Mouse (Mus musculus) cerebellum, postnatal 10 days (tissue): ENCODE data around the gene March9.
"Not testable (repeated sequence)": the region's sequence is repeated elsewhere in the genome, so short reads cannot be mapped to it uniquely, and the experiment has no call there.

Experiments used
- DNase-seq, 2 experiments: peaks; one replicate each; pipeline ENCODE4 v3.0.0; 2021; ENCODE audit warnings: mixed read lengths in 2 of 2

March9 gene

GRCm38 (mm10) chr10:127062503-127062902 lies 2.5 kb upstream of the March9 start:
- no peak for DNase-seq

DNA sequence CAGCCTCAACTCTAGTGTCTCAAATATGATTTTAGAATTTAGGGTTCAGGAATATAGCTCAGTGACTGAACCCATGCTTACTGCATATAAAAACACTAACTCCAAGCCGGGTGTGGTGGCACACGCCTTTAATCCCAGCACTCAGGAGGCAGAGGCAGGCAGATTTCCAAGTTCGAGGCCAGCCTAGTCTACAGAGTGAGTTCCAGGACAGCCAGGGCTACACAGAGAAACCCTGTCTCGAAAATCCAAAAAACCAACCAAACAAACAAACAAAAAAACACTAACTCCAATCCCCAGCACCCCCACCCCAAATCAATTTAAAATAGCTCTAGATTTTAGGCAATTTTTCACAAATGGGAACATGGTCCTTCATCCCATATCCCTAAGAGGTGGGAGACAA lies 2.1 kb upstream of the March9 start:
- not testable (repeated sequence) for DNase-seq

DNA sequence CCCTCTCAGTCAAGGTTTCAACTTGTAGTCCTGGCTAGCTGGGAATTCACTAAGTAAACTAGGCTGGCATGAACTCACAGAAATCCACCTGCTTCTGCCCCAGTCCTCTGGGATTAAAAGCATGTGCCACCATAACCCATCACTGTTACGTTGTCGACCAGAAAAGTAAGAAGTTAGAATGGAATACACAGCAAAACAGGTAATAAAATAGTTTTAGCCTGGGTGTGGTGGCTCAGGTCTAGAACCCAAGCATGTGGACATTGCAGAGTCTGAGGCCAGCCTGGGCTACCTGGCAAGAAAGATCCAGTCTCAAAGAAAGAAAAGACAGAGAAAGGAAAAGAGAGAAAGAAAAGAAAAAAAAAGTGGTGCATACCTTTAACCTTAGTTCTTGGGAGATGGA lies 1.5 kb upstream of the March9 start:
- DNase-seq = no peak

- DNase-seq = no peak
Measured at GRCm38 (mm10) chr10:127061085-127061484, 1.1 kb upstream of the March9 start.

GRCm38 (mm10) chr10:127059174-127059967 lies 613 bp downstream of the March9 start:
- peak; percentile 71 to 73 for DNase-seq

GRCm38 (mm10) chr10:127058708-127059107 lies 1.3 kb downstream of the March9 start:
- DNase-seq = peak in 1 of 2 experiments; percentile 45

DNA sequence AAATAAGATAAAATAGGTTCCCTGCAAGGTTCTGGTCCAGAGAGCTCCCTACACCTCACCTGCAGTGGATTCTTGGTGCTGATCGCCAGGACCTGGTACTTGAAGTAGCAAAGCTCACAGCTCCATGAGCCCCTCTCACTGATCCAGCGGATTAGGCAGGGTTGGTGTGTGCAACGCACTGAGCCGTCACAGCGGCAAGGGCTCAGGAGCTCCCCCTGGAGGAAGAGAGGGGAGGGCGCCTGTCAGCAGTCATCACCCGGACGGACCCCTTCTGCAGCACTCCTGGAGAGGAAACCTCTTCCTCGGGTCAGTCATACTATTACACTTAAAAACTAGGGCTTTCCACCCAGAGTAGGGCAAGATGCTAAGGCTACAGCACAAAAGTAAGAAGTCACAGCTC lies 1.8 kb downstream of the March9 start:
- DNase-seq = peak; percentile 92 to 94

DNA sequence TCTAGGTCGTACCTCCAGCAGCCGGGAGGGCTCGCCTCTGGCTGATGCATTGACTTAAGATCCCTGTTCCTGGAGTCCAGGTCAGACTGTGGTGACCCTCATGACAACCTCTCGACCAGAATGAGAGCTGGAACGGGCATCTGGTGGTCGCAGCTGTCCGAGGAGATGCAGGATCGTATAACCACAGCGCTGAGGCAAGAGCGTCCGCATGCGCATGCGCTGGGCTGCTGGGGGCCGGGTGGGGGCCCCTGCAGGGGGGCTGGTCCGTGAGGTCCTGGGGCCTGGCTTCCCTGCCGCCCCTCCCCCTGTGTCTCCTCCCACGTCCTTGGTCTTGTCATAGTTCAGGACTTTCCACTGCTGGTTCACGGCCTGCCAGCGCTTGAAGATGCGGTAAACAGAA lies 3.5 kb downstream of the March9 start:
- no peak for DNase-seq

- no peak for DNase-seq
Measured at GRCm38 (mm10) chr10:127055406-127055805, 4.6 kb downstream of the March9 start.

- DNase-seq = peak in 1 of 2 experiments; percentile 48
Measured at GRCm38 (mm10) chr10:127054646-127055045, 5.3 kb downstream of the March9 start.

DNA sequence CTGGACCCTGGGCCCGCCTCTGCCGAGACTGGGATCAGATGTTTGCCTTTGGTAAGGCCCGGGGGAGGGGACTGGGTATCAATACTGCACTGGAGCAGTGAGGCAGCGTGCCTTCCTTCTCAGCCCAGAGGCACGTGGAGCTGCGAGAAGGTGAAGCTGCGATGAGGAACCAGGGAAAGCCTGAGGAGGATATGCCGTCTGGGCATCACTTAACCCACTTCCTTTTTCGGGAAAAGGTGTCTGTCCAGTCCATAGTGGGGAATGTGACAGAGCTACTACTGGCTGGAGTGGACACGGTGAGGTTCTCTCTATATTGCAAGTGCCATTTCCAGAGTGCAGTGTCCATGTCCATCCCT lies 9.9 kb downstream of the March9 start:
- no peak for DNase-seq

DNA sequence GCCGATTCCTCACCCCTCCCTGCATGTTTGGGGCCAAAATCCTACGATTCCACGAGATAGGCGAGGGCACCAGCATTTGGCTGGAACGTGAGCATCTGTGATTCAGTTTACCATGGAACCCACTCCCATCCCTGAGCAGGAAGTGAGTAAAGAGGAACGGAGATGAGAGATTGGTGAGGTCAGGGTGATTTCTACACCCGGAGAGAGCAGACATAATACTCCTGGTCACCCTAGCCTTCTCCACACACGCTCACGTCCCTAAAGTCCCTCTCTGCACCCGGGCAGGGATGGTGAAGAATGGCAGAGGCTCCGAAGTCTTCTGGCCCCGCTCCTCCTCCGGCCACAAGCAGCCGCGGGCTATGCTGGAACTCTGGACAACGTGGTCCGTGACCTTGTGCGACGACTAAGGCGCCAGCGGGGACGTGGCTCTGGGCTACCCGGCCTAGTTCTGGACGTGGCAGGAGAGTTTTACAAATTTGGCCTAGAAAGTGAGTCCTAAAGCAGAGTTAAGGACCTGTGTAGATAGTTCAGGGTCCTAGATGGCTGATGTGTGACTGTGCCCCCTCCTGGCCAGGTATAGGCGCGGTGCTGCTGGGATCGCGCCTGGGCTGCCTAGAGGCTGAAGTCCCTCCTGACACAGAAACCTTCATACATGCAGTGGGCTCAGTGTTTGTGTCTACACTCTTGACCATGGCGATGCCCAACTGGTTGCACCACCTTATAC lies 10.4 kb downstream of the March9 start:
- peak in 1 of 2 experiments; percentile 14 for DNase-seq

GRCm38 (mm10) chr10:127048608-127049394 lies 11.2 kb downstream of the March9 start:
- DNase-seq = peak in 1 of 2 experiments; percentile 9

- DNase-seq = no peak
Measured at GRCm38 (mm10) chr10:127047954-127048353, 12.0 kb downstream of the March9 start, which contains the start of gene Cyp27b1. Gene Cyp27b1, plus strand, starts transcription at chr10:127048250.

DNA sequence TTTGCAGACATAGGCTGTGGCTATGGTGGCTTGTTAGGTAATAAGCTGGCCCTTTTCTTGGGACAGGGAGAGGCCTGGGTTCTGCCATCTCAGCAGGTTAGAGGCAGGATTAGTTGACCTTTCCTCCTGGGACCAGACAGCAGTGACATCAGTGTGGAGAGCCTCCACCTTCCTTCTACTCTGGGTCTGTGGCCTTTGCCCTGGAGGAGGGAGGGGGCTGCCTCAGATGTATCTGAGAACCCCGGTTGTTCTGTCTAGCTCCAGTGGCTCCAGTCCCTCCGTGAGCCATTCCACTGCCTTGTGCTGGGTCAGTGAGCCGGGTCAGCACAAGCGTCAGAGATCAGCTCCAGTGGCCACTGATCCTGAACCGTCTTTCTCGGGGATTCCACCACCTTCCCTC lies 16.8 kb downstream of the March9 start:
- no peak for DNase-seq

DNA sequence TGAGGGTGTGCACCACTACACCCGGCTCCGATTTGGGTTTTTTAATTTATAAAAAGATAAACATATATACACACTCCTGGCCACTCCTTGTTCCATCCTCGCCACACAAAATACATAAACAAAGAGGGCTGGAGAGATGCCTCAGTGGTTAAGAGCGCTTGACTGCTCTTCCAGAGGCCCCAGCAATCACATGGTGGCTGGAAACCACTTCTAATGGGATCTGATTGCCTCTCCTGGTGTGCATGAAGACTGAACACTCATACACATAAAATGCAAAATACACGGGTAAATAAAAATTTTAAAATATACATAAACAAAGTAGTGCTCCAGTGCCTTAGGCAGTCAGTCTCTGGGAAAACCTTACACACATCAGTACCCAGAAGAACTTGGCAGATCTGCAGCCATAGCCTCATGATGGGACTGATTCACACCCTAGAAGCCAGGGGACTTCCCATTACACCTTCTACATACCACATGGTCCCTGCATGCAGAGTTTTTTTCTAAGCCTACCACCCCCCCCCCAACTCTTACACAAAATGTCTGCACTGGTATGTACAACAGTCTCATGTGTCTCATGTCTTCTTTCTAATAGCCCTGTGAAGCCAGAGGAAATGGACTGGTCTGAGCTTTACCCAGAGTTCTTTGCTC lies 17.4 kb downstream of the March9 start:
- no peak for DNase-seq

DNA sequence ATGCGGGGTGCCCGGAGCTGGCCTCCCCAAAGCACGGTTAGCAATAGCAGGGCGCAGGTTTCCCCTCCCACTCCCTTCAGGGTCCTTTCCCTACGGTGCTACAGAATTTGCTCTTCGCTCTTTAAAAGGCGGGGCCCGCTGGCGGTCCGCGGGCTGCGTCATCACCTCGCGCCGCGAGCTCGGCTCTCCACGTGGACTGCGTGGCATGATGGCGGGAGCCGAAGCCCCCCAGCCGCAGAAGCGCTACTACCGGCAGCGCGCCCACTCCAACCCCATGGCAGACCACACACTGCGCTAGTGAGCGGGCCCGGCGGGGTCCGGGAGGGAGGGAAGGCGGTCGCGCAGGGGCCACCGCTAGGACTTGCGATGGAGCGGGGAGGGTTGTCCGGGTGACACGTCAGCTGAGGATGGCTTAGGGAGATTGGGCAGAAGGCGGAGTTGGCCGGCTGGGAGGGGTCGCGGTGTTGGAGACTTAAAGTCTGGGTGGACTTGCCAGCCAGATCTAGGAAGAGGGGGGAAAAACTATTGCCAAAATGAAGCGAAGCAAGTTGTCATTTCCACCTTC lies 18.1 kb downstream of the March9 start:
- peak; percentile 96 to 97 for DNase-seq

- peak; percentile 69 to 70 for DNase-seq
Measured at GRCm38 (mm10) chr10:127041274-127041766, 18.7 kb downstream of the March9 start, which contains the start of the genes Mettl1 and Eef1akmt3. Gene Mettl1, plus strand, starts transcription at chr10:127041414. Gene Eef1akmt3, minus strand, starts transcription at chr10:127041513.

DNA sequence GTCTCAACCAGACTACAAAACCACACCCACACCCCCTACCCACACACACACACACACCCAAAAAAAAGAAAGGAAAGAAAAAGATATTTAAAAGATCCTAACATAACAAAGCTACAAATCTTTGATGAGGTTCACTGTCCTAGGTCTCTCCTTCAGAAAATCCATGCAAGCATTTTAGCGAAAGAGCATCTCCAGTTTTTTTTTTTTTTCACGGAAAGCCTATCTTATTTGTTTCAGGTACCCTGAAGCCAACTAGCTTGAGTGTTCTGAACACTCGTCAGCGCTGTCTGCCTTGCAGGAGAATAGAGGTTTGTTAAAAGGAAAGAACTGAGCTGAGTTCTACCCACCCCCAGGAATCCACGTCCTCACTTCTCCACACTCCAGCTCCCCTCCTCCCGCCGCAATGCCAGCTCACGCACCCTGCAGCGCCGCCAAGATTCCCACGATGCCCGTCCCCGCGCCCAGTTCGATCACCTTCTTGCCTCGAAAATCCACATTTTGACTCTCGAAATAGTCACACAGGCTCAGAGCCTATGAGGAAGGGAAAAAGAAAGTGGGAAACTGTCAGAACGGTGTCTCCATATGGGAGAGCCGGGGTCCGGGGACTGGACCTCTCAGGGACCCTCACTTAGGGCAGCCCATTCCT lies 19.3 kb downstream of the March9 start:
- DNase-seq = peak; percentile 54 to 55

- no peak for DNase-seq
Measured at GRCm38 (mm10) chr10:127037641-127038040, 22.3 kb downstream of the March9 start.

DNA sequence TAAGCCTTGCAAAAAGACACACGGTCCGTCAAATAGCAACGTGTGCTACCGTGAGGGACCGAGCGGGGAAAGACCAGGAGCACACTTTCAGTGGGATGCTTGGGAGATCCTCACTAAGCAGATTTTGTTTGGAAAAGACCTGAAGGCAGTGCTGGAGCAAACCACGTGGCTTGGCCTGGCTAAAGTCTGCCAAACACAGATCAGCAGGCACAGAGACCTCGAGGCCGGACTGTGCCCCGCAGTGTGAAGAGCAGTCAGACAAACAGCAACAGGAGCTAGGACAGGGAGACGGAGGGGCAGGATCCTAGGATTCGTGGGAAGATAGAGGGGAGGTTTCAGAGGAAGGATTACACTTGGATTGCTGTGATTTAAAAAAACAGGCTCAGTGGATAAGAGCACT lies 23.7 kb downstream of the March9 start:
- DNase-seq = no peak
